Mouse (Mus musculus) CH12.LX (cell line): ENCODE results near the gene Adh6b.

Experiments used
- CHD1 ChIP-seq: IDR thresholded peaks from 2 replicates; pipeline ENCODE4 v1.6.1; 2012; ENCODE audit warnings: low read depth, low read length, improper control_type of control experiment, inconsistent platforms
- CHD2 ChIP-seq: IDR thresholded peaks from 2 replicates; pipeline ENCODE4 v1.6.1; 2011; ENCODE audit warnings: low read length, improper control_type of control experiment
- CTCF ChIP-seq, 2 experiments: IDR thresholded peaks in 1 of 2; conservative IDR thresholded peaks in 1 of 2; 2 replicates each; pipeline ENCODE4 v1.5.1; 2011 to 2012; ENCODE audit warnings: low read depth in 2 of 2, low read length in 2 of 2, improper control_type of control experiment in 1 of 2, inconsistent platforms in 1 of 2, mild to moderate bottlenecking in 1 of 2, moderate library complexity in 1 of 2
- E2F4 ChIP-seq: IDR thresholded peaks from 2 replicates; pipeline ENCODE4 v1.6.1; 2011; ENCODE audit warnings: low read depth, low read length, improper control_type of control experiment; ENCODE audit not compliant: insufficient replicate concordance
- ELF1 ChIP-seq: IDR thresholded peaks from 2 replicates; pipeline ENCODE4 v1.6.1; 2014; ENCODE audit warnings: low read depth, mild to moderate bottlenecking, inconsistent platforms, low read length, improper control_type of control experiment
- GABPA ChIP-seq: IDR thresholded peaks from 2 replicates; pipeline ENCODE4 v1.6.1; 2012; ENCODE audit warnings: low read depth, low read length, improper control_type of control experiment, inconsistent platforms; ENCODE audit not compliant: insufficient replicate concordance
- MAX ChIP-seq: IDR thresholded peaks from 2 replicates; pipeline ENCODE4 v1.6.1; 2011; ENCODE audit warnings: low read length, improper control_type of control experiment
- MYC ChIP-seq: IDR thresholded peaks from 2 replicates; pipeline ENCODE4 v1.6.1; 2011; ENCODE audit warnings: low read depth, mild to moderate bottlenecking, improper control_type of control experiment, low read length
- NELFE ChIP-seq: IDR thresholded peaks from 2 replicates; pipeline ENCODE4 v1.6.1; 2011; ENCODE audit warnings: low read depth, low read length, improper control_type of control experiment
- POLR2A ChIP-seq: IDR thresholded peaks from 2 replicates; pipeline ENCODE4 v1.6.1; 2011; ENCODE audit warnings: low read depth, mild to moderate bottlenecking, improper control_type of control experiment, low read length
- POLR2AphosphoS2 ChIP-seq: IDR thresholded peaks from 2 replicates; pipeline ENCODE4 v1.6.1; 2011; ENCODE audit warnings: low read depth, low read length, improper control_type of control experiment
- TCF12 ChIP-seq: IDR thresholded peaks from 2 replicates; pipeline ENCODE4 v1.6.1; 2014; ENCODE audit warnings: low read depth, mild to moderate bottlenecking, inconsistent platforms, low read length, improper control_type of control experiment

DNA sequence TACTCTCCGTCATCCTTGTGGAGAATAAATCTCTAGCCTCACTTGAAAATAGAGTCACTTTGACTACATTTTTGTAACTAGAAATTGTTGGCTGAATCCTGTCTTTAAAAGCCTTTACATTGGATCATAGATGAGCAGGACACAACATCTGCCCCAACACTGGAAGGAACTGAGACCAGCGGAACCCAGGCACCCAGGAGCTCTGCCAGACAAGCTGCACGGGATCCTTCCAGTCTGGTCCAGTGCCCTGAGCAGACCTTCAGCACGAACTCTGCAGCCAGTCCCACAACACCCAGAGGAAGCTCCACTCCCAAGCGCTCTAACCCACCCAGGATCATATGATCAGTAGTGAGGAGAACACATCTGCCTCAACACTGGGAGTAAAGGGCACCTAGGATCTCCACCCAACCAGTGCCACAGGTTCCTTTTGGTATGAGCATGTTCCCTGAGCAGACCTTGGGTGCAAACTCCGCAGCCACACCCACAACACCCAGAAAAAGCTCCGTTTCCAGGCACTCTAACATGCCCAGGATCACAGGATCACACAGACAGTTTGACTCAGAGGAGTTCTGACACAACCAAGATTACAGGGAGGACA is 48.2 kb upstream of the Adh6b start:
- TF ChIP-seq TCF12 (no peak), CHD1 (no peak), NELFE (no peak), MYC (no peak), MAX (no peak), CTCF (conservative IDR thresholded peaks at IDR 0.05 in 1 of 2, IDR thresholded peaks at IDR 0.05 in 1 of 2; ENCODE audit: low read depth in 2 of 2, low read length in 2 of 2) (no peak), POLR2AphosphoS2 (no peak), POLR2A (no peak), E2F4 (no peak), CHD2 (no peak), GABPA (no peak), ELF1 (no peak)
